ENCODE assay signal across 10 mouse cellular contexts in genomic region chr12:111894082-111894481, GRCm38 (mm10). TPM values are rescaled to one million over a fixed set of nuclear protein-coding genes. Genes with fewer than 3 reads are reported as not detected.
DNase-seq lines count a peak whose midpoint lies in the region; ATAC-seq lines count a peak whose summit lies in the region.
"Had no signal": no experiment of that assay in that cellular context is flagged by ENCODE, and none has a peak within 500 bp of the region (broad histone marks: within the 10 kb centered on the region; RNA-seq: fewer than 3 reads in every experiment).

No protein-coding gene starts in this region.

- no peaks in the 10 kb centered on the region for H3K36me3 ChIP-seq in heart, embryonic 15.5 days
- no peaks in the 10 kb centered on the region for H3K36me3 ChIP-seq in lung, embryonic 16.5 days (ENCODE audit: control insufficient read depth, insufficient read depth, low read length)
- no peaks in the 10 kb centered on the region for H3K36me3 ChIP-seq in forebrain, embryonic 12.5 days (replicated peaks)
- H3K36me3 ChIP-seq: limb, embryonic 12.5 days had no signal

- peak overlapping the region; percentile 75 for H3K27ac ChIP-seq in heart, embryonic 15.5 days
- peak overlapping the region; percentile 75 for H3K27ac ChIP-seq in lung, embryonic 16.5 days (ENCODE audit: low read length)
- H3K27ac ChIP-seq in forebrain, embryonic 12.5 days = no peak overlapping the region
- H3K27ac ChIP-seq: limb, embryonic 12.5 days had no signal

- no peak overlapping the region for H3K9ac ChIP-seq in heart, embryonic 15.5 days
- H3K9ac ChIP-seq in lung, embryonic 16.5 days (ENCODE audit: low read length) = no peak overlapping the region
- no peak overlapping the region for H3K9ac ChIP-seq in forebrain, embryonic 12.5 days
- H3K9ac ChIP-seq: limb, embryonic 12.5 days had no signal

- WGBS in heart, embryonic 15.5 days = 0% methylated on average over 1 of the region's 1 CpGs
- 47% methylated on average over 1 of the region's 1 CpGs for WGBS in lung, embryonic 16.5 days
- WGBS in forebrain, embryonic 12.5 days = 59% methylated on average over 1 of the region's 1 CpGs

- no peaks in the 10 kb centered on the region for H3K27me3 ChIP-seq in heart, embryonic 15.5 days
- H3K27me3 ChIP-seq in lung, embryonic 16.5 days (ENCODE audit: control insufficient read depth, insufficient read depth, low read depth, low read length) = no peaks in the 10 kb centered on the region
- H3K27me3 ChIP-seq in forebrain, embryonic 12.5 days = 0 out of 2 replicates have a peak, but pooled peaks cover 3% of the 10 kb centered on the region
- H3K27me3 ChIP-seq: CH12.LX; limb, embryonic 12.5 days had no signal

- H3K4me1 ChIP-seq in heart, embryonic 15.5 days (replicated peaks) = peaks cover 55% of the 10 kb centered on the region
- peaks cover 41% of the 10 kb centered on the region for H3K4me1 ChIP-seq in lung, embryonic 16.5 days (replicated peaks; ENCODE audit: control insufficient read depth, insufficient read depth, low read length)
- no peaks in the 10 kb centered on the region for H3K4me1 ChIP-seq in forebrain, embryonic 12.5 days

- DNase-seq in cerebellum, postnatal 25 days = peak; percentile 51 to 59
- DNase-seq in adrenal gland, adult 8-10 months = peak; percentile 58
- DNase-seq in left cerebral cortex, adult 8-10 months (ENCODE audit: low spot score in 2 of 2) = no peak
- no peak for DNase-seq in spleen, adult 12 weeks (ENCODE audit: low spot score)

- no peak for ATAC-seq in cerebellum, adult (ENCODE audit: insufficient number of reproducible peaks, low FRiP score, low TSS enrichment)
- peak; percentile 63; the same call in 1 of the 2 replicates for ATAC-seq in heart, embryonic 15.5 days (replicated peaks; ENCODE audit: insufficient number of reproducible peaks, insufficient read depth, low FRiP score, low read depth)
- ATAC-seq in lung, embryonic 16.5 days (ENCODE audit: low read depth) = peak; percentile 75
- no peak for ATAC-seq in forebrain, embryonic 12.5 days (ENCODE audit: low FRiP score)

- no peaks in the 10 kb centered on the region for H3K9me3 ChIP-seq in heart, embryonic 15.5 days (replicated peaks)
- H3K9me3 ChIP-seq in lung, embryonic 16.5 days (ENCODE audit: control insufficient read depth, low read length) = no peaks in the 10 kb centered on the region
- H3K9me3 ChIP-seq in forebrain, embryonic 12.5 days = no peaks in the 10 kb centered on the region
- H3K9me3 ChIP-seq: limb, embryonic 12.5 days had no signal

- no peak overlapping the region for H3K4me3 ChIP-seq in heart, embryonic 15.5 days
- H3K4me3 ChIP-seq in lung, embryonic 16.5 days (ENCODE audit: low read length) = no peak overlapping the region
- no peak overlapping the region for H3K4me3 ChIP-seq in forebrain, embryonic 12.5 days (replicated peaks)
- H3K4me3 ChIP-seq: limb, embryonic 12.5 days had no signal

- H3K4me2 ChIP-seq in heart, embryonic 15.5 days = no peak overlapping the region
- no peak overlapping the region for H3K4me2 ChIP-seq in lung, embryonic 16.5 days (ENCODE audit: low read depth, low read length)
- H3K4me2 ChIP-seq in forebrain, embryonic 12.5 days = no peak overlapping the region
- H3K4me2 ChIP-seq: limb, embryonic 12.5 days had no signal

RNA-seq across cellular contexts. Expression of gene Ppp1r13b, which starts 13.8 kb away (rescaled TPM):
- total RNA-seq in adrenal gland, adult 8-10 months (2022) = 10 to 100 TPM; 16.0 to 26.6 (median 18.7) TPM
- 11.1 and 15.3 TPM in 2 replicates for polyA plus RNA-seq in heart, embryonic 15.5 days (2015; fragmentation: Nextera tagmentation; extraction: Ambion mirVana)
- polyA plus RNA-seq in lung, embryonic 16.5 days (2015; fragmentation: Nextera tagmentation; extraction: Ambion mirVana) = 11.3 and 15.9 TPM in 2 replicates
- 9.5 and 9.9 TPM in 2 replicates for polyA plus RNA-seq in forebrain, embryonic 12.5 days (2016; fragmentation: Nextera tagmentation; extraction: Ambion mirVana)
- total RNA-seq in left cerebral cortex, adult 8-10 months (2022) = 10 to 100 TPM; 56.1 to 61.6 (median 58.2) TPM

Comparison
In these comparisons a context has a peak if more than half of its experiments do, and no peak if none do; other contexts are left out.
1. DNase-seq: peak in cerebellum, postnatal 25 days (2 of 2) and adrenal gland, adult 8-10 months (single experiment); none in left cerebral cortex, adult 8-10 months (0 of 2) and spleen, adult 12 weeks (single experiment).
2. ATAC-seq: peak in heart, embryonic 15.5 days (single experiment) and lung, embryonic 16.5 days (single experiment); none in cerebellum, adult (single experiment) and forebrain, embryonic 12.5 days (single experiment).